Mouse (Mus musculus): ENCODE results near the gene 5530401A14Rik.

GRCm38 (mm10) chr11:81845010-81845685 lies 15.3 kb upstream of the 5530401A14Rik start:
- TF ChIP-seq POLR2A (IDR thresholded peaks at IDR 0.05; ENCODE audit: low read depth, low read length) (no peak), CTCF (conservative IDR thresholded peaks at IDR 0.05; ENCODE audit: insufficient read depth, insufficient read length, low read depth, low read length) (no peak)
